Mouse (Mus musculus) 416B (cell line): ENCODE measurements around the gene Rasl12.

Experiments
- DNase-seq: peaks from one replicate; pipeline ENCODE4 v3.0.0; 2011; ENCODE audit warnings: low read depth

The Rasl12 gene

DNA sequence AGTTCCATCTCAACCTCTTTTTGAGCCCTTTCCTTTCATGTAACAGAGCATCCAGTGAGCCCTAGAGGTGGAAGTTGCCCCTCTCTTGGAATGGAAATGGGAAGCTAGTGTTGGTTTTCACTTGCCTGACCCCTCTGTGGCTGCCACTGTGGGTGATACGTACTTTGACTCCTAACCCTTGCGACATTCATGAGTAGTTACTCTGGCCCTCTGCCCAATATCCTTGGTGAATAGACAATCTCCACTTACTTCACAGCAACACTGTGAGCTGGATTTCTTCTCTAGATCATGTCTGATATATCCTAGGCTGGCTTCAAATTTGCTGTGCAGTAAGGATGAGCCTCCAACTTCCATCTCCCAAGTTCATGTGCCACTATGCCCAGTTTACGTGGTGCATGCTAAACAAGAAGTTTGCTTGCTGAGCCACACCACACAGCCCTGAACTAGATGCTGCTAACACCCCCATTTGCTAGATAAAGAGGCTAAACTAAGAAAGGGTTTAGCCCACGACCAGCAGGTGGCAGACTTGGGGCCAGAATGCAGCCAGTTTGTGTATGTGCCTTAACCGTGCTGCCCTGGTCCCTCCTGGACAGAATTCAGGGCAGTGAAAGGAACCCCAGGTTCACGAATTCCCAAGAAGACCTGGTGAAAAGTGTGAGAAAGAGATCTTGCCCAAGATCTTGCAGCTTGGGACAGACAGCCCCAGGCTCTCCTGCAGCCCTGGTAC lies 5.5 kb upstream of the Rasl12 start:
- DNase-seq, result peak; percentile 75

DNA sequence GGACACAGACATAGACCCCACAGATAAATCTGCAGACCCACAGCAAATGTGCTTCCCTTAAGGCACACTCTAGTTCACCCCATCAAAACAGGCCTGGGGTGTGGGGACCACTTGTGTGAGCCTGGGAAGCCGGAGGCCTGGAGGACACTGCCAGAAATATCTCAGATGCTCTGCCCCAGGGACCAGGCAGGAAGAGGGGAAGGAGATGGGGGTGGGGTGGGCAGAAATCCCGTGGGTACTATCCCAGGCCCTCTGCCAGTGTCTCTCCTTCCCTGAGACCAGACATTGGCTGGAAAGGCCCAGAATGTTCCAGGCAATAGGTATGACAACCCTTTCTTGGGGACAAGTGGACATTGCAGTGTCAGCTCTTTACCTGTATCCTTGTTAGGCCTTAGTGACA lies 4.7 kb upstream of the Rasl12 start:
- DNase-seq, result no peak

DNA sequence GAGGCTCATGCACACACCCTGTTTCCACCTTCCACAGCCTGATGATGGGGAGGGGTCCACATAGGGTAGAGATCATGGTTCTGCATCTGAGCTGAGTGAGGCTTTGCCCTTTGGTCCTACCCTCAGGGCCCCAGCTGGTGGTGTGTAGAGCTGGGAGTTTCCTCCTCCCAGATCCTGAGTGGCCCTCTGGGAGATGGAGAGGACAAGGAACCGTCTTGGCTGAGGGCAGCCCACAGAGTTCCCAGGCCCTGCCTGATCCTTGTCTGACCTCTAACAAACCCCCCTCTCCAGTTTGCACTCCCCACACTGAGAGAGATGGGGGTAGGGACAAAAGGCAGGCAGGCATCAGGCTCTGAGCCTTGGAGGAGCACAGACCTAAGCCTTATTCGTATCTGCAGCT lies 3.9 kb upstream of the Rasl12 start:
- no peak for DNase-seq

DNA sequence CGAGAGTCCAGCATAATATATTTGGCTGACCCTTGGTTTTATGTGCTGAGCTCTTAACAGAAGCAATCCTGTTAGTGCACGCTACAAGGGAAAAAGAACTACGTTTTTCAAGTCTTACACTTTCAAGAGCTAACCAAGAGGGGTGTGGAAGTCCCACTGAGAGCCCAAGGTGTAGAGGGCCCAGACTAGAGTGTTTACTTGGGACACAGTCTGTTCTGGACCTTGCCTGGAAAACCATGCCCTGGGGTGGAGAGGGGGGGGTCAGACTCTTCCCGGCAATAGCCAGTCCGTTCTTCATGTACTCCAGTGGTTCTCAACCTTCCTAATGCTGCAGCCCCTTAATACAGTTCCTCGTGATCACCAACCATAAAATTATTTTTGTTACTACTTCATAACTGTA lies 1.6 kb downstream of the Rasl12 start:
- no peak for DNase-seq

DNA sequence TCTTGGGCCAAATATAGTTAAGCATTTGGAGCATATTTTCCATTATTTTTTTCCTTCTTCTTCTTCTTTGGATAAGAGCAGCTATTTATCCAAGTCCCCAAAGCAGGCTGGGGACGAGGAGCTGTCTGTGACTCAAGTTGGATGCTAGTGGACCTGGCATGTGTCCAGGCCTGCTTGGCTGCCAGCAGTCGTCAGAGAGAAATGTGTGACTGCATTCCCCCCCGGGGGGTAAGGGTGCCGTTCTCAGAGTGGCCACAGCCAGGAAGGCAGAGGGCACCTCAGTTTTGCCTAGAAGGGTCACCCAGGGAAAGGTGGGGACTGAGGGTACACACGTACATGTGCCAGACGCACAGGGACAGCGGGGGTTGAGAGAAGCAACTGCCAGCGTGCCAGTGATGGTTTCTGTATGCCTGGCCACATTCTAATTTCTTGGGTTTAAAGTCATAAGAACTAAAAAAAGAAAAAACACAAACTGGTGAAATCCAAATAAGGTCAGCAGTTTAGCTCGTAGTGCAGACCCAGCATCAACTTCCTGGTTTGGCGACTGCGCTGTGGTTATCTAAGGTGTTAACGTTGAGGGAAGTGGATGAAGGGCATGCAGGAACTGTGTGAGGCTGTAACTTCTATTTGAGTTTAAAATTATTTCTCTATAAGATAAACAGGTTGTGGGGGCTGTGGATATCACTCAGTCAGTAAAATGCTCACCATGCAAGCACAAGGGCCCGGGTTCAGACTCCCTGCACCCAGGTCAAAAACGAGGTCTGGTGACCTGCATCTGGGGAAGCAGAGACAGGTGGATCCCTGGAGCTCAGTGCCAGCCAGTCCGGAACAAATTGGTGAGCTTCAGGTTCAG lies 6.3 kb downstream of the Rasl12 start:
- peak; percentile 56 for DNase-seq

DNA sequence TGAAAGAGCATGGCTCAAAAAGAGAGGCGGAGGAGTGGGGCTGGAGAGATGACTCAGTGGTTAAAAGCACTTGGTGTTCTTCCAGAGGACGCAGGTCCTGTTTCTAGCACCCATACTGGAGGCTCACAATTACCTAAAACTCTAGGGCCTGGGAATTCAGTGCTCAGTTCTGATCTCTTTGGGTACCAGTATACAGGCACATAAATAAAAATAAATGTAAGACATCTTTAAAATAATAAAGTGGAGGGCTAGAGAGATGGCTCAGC lies 6.8 kb downstream of the Rasl12 start:
- no peak for DNase-seq

DNA sequence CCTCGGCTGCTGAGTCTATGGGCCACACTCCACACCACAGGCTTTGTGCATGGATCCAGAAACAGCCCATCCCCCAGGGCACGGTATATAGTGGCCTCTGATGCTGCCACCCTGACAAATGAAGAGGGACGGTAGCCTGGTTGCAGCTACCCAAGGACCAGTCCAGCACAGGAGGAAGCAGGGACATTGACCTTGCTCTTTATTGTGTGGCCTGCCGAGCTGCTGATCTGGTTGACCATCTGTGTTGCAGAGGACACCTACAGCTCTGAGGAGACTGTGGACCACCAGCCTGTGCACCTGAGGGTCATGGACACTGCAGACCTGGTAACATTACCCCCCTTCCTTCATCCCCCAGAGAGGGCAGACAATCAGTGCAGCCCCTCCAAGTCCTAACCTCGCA lies 9.0 kb downstream of the Rasl12 start:
- DNase-seq, result no peak

DNA sequence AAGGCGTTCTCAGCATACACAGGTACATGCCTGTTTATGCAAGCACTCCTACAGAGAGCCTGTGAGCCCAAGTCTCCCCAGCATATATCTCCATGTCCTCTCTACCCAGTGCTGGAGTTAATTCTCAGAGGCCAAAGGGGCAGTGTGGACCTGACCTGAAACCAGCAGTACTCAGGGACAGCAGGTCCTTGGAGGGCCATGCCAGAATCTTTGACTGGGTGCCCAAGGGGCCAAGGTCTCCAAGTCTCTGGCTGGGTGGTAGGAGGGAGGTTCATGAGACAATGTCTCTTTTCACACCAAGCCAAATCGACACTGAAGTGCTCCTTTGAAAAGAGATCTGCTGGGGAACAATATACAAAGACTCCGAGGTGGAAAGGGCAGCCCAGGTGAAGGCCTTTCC lies 9.6 kb downstream of the Rasl12 start:
- no peak for DNase-seq

DNA sequence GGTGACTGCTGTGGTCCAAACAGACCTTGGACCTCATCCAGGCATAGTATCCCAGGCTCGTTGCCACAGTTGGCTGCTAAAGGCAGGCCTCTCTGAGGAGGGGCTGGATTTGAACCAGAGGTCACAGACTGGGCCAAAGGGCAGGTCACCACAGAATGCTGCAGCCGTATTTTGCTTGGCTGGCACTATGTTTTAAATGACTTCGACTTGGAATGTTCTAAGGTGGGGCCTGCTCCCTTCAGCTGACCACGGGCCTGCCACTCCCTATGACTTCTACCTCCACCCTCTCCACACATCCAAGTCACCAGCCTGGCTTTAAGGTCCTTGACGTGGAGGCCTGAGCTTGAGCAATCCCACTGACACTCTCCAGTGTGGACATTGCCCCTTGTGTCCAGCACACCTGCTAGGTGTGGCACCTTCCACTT lies 10.6 kb downstream of the Rasl12 start:
- no peak for DNase-seq

DNA sequence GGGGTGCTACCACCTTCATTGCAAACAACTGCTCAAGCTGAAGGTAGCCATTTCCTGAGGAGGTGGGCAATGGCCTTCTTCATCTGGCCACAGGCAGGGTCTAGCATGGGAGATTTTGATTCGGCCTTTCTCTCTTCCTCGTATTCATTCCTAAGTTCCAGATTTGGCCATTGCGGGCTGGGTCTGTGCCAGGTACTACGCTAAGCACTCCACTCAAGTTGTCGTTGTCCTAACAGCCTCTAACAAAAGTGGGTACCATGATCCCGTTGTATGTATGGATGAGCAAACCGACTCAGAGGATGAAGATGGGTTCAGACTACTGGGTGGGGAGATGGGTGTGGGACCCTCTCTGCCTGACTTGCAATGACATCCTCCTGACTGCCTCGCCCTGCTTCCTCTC lies 12.1 kb downstream of the Rasl12 start:
- DNase-seq, result no peak

DNA sequence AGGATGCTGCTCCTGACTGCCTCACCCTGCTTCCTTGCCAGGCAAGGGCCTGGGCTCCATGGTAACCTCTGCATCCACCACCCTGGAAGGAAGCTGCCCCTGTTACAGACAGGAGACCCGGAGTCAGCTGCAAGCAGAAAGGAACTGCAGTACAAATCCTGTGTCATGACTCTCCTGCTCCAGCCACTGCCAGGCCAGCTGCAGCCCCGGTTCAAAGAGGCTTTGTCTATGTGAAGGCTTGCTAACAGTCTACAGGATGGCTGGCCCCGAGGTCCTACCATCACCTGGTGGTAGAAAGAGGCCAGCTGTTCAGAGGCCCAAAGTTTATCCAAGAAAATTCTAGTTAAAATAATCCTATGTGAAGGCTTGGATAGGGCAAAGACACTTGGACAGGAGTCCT lies 13.0 kb downstream of the Rasl12 start:
- no peak for DNase-seq

DNA sequence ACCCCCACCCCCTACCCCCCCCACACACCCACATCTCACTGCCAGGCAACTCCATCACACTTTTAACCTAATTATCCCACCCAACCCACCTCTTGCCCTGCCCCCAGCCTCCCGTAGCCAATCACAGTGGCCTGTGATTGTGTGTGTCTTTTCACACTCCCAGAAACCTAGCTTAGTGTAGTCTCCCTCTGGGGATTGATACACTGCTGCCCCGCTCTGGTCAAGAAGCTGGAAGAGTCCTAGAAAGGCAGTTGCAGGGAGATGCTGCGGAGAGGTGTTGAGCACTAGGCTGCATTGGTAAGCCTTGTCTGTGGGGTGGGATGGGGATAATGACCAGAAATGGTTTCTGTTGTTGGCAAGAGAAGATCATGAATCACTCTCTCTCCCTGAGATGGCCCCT lies 19.4 kb downstream of the Rasl12 start:
- DNase-seq, result no peak

DNA sequence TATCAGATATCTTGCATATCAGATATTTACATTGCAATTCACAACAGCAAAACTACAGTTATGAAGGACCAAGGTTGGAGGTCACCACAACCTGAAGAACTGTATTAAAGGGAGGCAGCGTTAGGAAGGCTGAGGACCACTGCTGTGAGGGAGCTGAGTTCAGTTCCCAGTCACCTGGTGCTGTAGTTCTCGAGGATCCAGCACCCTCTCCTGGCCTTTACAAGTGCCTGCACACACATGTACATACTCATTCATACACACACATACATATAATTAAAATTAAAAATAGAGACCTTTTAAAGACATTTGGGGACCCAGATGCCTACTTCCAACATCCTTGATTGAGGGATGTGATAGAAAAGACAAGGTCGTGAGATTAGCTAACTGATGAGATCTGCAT lies 21.3 kb downstream of the Rasl12 start:
- peak; percentile 39 for DNase-seq

DNA sequence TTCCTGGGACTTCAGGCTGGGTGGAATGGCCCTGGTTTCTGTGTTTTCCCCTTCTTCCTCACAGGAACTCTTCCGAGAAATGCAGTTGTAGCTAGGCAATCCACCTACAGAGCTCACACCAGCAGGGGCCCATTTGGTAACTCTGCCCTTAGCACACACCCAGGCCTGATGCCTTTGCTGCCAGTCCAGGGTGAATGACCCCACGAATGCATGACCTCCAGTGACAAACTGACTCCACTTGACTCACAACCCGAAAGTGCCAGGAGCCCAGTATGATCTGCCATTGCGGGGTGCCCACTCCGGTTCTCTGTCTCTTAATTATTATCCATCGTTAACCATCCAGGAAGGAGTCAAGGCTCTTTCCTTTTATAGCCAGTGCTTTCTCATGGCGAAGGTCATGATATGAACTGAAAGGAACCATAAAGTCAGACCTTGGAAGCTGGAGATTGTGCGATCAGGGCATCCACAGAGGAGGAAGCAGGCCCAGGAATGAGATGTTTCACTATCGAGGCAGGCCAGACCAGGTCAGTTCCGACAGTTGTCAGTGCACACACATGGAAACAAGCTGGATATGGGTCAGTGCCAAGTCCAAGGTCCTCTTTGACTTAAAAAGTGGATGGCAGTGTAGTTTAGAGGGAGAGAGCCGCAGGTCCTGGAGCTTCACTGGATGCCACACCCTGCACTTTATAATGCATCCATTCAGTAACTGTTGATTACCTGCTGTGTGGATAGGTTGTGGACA lies 24.6 kb downstream of the Rasl12 start, which contains the start of gene Slc51b:
Slc51b (minus strand) TSS at position 196 of the 742 bp plus-strand sequence.
- no peak for DNase-seq

DNA sequence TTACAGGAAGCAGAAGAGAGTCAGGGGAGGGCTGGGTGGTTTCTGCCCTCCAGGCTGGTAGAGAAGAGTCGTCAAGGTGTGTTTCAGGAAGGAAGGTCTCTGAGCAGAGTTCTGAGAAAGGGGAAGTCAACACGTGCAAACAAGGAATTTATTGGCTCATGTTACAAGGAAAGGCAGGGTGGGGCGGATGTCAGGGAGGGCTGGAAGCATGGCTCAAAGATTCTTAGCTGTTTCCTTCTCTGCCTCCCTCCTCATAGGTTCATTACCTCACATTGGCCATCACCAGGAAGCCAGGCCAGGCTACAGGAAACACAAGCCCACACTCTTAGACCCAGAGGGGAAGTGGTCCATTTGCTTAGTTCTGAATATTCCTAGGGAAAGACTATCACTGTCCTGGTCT lies 26.1 kb downstream of the Rasl12 start:
- DNase-seq, result peak; percentile 41

DNA sequence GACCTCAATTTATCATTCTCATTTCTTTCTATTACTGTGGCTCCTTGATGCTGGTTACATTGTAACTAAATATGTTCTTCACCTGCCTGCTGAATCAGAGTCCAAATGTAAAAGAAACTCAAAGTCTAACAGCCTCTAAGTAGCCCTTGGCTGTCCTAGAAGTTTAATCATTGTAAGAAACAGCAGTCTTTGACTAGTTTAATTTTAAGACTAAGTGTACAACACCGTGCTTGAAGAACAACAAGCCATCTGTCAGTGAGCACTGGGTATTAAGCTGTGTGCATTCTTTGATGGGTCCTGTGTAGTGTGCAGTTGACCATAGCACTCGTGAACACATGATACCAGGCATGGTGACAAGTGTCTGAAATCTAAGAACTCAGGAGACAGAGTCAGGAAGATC lies 29.2 kb downstream of the Rasl12 start:
- no peak for DNase-seq

DNA sequence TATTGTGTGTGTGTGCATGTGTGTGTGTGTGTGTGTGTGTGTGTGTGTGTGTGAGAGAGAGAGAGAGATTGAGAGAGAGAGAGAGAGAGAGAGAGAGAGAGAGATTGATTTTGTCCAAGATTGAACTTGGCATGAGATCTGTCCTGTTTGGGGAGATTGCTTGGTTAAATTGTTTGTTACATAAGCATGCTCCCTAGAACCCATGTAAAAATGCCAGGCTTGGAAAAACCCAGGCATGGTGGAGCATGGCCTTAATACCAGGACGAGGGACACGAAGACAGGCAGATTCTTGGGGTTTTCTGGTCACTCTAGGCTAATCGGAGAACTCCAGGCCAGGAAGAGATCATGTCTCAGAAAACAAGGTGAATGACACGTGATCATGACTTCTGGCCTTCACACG lies 29.7 kb downstream of the Rasl12 start:
- DNase-seq, result no peak

DNA sequence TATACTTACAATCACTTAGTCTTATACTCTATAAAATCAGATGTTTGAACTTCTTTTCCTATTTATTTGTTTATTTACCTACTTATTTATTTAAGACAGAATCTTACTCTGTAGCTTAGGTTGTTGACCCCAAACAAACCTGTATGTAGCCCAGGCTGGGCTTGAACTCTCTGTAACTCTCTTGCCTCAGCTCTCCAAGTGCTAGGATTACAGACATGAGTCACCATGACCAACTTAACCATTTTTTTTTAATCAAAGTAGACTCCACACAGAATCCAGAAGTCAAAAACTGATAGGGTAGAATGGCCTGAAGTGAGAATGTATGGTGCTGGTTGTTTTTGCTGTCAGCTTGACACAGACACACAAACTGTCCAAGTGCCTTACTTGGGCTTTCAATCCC lies 32.1 kb downstream of the Rasl12 start:
- peak; percentile 53 for DNase-seq

DNA sequence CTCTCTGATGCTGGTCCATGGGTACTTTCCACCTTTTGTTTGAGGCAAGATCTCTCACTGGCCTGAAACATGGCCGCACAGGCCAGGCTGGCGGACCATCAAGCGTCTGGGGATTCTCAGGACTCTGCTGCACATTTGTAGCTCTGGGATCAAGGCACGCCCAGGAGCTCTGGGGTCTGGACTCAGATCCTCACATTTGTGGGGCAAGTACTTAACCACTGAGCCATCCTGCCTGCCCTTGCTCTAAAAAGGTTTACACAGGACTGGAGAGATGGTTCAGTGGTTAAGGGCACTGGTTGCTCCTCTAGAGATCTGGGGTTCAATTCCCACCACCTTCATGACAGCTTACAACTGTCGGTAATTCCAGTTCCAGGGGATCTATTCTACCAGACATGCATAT lies 32.6 kb downstream of the Rasl12 start:
- no peak for DNase-seq

DNA sequence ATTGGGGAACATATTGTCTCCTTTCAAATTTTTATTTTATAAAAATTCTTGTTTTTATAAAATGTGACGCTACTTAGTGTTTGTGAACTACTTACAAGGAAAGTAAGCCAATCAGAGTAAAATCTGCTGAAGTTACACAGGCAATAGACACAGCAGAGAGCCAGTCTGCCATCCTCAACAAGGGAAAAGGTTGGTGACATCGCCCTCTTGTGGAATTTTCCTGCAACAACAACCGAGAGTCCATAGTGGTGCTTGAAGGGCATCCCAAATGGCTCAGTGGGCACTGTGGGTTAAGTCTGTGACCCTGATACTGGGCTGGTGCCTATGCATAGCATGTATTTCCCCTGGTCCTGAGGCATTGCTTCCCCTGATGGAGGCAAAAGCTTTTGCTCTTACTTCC lies 33.9 kb downstream of the Rasl12 start:
- DNase-seq, result peak; percentile 84

DNA sequence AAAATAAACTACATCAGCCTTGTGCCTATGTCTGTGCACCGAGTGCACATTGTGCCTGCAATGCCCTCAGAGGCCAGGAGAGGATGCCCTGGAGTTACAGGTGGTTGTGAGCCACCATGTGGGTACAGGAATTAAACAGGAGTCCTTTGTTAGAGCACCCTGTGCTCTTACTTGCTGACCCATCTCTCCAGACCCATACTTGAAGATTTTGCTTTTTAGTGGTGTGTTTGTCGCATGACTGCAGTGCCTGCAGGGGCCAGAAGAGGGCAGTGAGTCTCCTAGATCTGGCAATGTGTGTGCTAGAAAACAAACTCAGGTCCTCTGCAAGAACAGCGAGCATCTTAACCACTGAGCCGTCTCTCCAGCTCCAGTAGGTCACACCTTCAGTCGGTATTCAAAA lies 35.8 kb downstream of the Rasl12 start:
- peak; percentile 86 for DNase-seq

DNA sequence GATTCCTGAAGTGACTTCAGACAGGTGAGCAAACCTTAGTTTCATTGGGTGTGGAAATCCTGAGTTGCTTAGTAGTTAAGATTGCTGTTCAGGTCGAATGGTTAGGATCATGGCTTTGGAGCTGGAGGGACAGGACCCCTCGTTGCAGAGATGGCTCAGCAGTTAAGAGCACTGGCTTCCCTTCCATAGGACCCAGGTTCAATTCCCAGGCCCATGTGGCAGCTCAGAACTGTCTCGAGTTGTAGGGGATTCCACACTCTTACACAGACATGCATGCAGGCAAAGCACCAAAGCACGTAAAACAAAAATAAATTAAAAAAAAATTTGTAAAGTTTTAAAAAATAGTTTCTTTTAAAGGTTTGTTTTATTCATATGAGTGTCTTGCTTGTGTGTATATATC lies 36.9 kb downstream of the Rasl12 start:
- peak; percentile 10 for DNase-seq

DNA sequence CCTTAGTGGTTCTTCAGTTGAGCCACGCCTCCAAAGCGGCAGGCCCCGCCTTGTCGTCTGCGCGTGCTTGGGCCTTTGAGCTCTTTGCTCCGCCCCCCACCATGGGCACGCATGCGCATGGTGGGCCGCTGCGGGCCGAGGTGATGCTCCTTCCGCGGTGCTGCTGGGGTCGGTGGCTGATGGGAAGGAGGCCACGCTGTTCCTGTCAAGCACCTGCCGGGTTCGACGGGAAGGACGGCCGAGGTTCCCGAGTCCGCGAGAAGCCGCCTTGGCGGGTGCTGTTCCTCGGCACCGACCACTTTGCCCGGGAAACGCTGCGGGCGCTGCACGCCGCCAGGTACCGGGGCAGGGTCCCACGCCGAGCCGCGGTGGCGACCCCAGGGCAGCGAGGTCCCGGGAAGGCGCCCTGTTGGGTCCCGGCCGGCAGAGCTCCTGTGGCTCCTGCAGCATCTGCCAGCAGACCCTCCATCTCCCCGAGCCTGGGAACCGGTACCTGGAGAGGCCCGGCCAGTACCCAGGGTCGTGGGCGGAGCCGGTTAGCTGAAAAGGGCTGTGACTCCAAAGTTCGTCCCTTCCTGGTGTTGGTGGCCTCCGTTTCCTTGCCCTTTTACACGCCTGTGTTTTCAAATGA lies 37.5 kb downstream of the Rasl12 start, which contains the start of gene Mtfmt:
Mtfmt (plus strand) TSS at position 112 of the 631 bp plus-strand sequence.
- DNase-seq, result peak; percentile 93
